Mouse (Mus musculus): ENCODE measurements at regions not wholly inside any gene's neighbourhood (a gene's known extent, or its start where the extent isn't known, plus 50 kb on each side); places are given as distances from the start of the nearest gene placed in this dataset.
"Not testable (repeated sequence)": the region's sequence is repeated elsewhere in the genome, so short reads cannot be mapped to it uniquely, and the experiment has no call there.

DNA sequence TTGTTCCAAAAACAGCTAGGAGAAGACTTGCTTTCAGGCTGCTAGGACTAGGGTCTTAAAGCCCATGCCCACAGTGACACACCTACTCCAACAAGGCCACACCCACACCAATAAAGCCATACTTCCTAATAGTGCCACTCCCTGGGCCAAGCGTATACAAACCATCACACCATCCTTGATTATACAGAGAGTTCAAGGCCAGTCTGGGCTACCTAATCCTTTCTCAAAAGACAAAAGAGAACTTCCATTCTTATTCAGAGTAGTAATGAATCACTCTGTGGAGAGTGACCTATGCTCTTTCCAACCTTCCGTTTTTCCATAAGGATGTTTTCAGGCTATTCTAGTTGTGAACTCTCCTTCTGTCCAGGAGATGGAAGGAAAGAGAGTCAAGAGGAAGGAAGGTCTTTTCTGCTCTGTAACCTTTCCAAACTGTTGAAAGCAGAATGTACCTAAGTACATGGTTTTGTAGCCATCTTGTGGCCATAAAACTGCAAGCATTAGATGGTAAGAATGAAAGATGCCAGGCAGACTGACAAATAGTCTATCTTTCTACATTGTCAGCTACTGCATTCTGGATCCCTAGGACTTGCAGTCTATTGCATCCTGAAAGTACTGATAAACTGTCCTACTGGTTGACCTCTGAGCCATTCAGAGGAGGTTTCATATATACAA lies 145.8 kb upstream of the Mon1b start:
- DNase-seq, result no peak

DNA sequence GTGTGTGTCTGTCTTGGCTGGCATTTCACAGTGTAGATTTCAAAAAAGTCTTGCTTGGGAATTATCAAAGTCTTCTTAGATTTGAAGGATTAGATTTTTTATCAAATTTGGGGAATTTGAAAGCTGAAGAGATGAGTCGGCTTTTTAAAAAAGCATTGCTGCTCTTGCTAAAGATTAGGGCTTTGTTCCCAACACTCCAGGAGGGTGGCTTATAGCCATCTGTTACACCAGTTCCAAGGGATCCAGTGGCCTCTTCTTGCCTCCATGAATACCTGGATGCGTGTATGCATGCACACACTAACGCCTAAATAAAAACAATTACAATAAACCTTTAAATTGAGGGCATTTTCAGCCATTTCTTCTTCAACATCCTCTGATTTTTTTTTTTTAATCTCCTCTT lies 144.5 kb upstream of the Mon1b start:
- DNase-seq, result no peak

- DNase-seq, result no peak
These were observed 138.5 kb upstream of the Mon1b start for GRCm38 (mm10) chr8:113496896-113497295.

- no peak for DNase-seq
These were observed 132.7 kb upstream of the Mon1b start for GRCm38 (mm10) chr8:113502671-113503070.

DNA sequence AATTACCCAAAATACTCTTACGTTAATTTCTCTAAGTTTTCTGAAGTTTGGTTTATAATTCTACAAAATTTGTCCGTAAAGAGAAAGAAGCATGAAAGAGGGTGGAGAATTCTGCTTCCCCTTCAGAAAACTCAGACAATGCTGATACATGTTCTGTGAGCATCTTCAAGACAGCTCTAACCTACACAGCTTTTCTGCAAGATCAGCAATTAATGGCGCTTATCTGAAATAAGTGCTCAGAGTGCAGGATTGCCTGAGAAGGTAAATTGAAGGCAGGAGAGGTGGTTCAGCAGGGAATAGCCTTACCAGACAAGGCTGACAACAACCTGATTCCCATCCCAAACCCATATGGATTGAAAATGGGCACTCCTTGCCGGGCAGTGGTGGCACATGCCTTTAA lies 122.5 kb upstream of the Mon1b start:
- DNase-seq, result no peak

DNA sequence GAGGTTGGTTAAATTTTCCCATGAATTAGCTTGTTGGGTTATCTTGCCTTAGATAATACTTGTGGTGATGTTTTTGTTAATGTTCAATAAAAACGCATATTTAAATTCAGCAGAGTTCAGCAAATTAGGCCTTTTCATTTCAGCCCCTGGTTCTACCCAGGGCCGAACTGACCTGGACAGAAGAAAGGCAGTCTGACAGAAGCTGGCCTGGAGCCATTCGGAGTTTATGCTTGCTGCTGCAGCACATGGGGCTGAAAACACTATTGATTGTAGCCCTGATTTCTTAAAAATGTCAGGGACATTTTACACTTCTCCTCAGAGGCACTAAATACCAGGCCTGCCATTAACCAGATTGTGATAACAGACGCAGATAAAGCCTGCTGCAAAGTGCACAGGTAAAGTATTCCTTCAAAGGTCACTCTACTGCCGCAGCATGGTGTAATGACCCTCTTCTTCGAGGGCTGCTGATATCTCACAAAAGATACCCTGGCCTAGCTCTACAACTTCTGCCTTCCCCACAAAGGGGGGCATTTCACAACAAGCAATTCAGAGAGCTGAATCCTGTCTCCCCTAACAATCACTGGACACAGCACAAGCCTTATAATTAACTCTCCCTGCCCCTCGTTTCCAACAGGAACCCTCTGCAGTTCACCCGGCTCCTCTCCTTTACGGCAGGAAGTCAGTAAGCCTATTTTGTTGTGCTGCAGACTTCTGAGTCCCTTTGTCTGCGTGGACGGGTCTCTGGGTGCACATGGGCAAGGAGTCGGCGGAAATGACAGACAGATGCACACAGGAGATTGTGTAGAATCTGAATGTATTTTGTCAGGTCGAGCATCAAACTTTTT lies 121.3 kb upstream of the Mon1b start:
- no peak for DNase-seq

- DNase-seq, result not testable (repeated sequence)
These were observed 120.5 kb upstream of the Mon1b start for GRCm38 (mm10) chr8:113514731-113515375.

GRCm38 (mm10) chr8:113516176-113516575 lies 119.2 kb upstream of the Mon1b start:
- no peak for DNase-seq

DNA sequence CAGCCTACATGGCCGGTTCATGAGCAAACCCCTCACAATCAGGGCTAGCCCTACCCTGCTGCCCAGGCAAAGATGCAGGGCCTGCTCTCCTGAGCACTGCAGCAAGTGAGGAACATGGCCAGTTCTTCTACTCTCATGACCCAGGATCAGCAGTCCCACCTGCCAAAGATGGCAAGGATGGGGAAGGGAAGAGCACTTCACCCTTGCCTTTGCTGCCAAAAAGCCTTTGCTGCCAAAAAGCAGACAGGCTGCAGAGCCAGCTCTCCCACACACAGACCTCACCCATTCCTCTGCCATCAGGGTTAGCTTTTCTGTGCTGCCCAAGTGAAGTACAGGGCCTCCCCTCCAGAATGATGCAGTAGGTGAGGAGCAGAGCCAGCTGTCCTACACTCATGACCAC lies 117.5 kb upstream of the Mon1b start:
- DNase-seq, result no peak

GRCm38 (mm10) chr8:113523561-113523960 lies 111.8 kb upstream of the Mon1b start:
- DNase-seq, result no peak

- DNase-seq, result no peak
These were observed 104.2 kb upstream of the Mon1b start for GRCm38 (mm10) chr8:113531116-113531665.

DNA sequence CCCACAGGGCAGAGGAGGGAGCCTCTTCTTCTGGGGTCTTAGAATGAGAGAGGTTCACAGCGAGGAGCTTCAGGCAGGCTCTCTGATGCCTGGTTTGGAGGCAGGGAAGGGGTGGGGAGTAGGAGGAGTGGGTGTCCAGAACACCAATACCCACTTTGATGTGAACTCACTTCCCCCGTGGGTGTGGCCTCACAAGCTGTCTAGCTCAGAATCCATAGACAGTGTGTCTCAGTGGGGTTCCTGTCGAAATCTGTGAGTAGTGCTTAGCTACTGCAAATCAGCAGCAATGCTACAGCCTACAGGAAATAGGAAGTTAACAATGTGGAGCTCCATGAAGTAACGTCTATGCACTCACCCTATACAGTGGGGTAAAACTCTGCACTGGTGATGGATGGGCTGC lies 102.5 kb upstream of the Mon1b start:
- DNase-seq, result no peak

DNA sequence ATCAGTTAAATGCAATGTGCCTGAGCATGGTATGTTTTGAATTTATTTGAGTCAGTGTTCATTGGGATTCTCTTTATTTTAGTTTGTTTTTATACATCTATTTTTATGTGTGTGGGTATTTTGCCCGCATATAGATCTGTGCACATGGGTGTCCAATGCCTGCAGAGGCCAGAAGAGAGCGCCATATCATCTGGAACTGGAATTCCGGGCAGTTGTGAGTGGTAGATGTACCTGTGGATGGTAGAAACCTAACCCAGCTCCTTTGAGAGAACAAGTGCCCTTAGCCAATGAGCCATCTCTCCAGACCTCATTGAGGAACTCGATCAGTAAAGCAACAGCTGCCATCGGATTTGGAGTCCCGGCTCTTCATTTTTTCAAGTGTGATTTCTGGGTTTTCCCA lies 94.0 kb upstream of the Mon1b start:
- no peak for DNase-seq

GRCm38 (mm10) chr8:113542082-113542481 lies 93.3 kb upstream of the Mon1b start:
- DNase-seq, result no peak

GRCm38 (mm10) chr8:113542713-113543112 lies 92.7 kb upstream of the Mon1b start:
- no peak for DNase-seq

- no peak for DNase-seq
These were observed 86.2 kb upstream of the Mon1b start for GRCm38 (mm10) chr8:113549200-113549599.

DNA sequence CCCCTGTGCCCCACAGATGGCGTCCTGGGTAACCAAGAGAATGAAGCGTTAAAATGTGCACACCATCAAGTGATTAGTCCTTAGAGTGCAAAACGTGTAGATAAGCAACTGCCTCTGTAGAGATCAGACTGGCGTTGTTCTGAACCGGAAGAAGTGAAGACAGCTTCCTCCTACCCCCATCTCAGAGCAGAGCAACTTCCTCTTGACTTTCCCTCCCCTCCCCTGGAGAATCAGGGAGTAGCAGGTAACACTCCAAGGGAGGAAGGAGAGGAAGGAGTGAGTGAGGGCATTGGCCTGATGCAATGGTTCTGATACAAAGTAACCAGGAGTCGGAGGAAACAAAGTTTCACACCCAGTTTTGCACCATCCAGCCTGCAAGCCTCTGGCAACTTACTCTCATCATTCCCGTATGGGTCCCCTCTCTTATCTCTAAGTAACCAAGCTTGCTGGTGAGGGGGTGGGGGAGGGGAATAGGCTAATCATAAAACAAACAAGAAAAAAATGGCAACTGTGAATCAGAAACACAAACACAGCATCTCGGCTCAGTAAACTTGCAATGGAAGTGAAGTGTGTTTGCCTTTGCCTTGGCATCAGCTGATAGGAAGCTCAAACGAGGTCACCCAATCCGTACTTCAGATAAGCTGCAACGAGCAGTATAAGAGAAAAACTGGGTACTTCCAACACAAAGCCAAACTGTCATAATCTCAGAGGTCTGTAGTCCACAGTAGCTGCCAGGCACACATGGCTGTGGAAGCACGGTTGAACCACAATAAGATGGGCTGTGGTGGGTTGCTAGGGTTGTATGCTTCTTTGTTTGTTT lies 83.7 kb upstream of the Mon1b start:
- no peak for DNase-seq

DNA sequence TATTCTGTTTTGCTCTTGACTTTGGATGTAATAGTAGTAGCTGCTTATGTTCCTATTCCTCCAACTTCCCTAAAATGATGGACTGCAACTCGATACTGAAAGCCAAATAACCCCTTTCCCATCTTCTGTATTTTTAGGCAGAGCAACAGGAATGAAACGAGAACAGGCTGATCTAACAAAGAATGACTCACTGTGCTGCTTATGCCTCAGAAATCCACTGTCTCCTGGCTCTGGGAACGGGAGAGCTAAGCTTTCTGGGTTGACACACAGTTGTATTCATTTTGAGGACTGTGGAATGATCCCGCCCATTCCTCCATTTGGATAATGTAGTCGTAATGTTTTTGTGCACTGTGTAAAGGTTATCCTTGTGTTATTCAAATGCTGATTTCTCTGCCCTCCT lies 82.6 kb upstream of the Mon1b start:
- no peak for DNase-seq

GRCm38 (mm10) chr8:113554700-113555455 lies 80.5 kb upstream of the Mon1b start:
- no peak for DNase-seq

DNA sequence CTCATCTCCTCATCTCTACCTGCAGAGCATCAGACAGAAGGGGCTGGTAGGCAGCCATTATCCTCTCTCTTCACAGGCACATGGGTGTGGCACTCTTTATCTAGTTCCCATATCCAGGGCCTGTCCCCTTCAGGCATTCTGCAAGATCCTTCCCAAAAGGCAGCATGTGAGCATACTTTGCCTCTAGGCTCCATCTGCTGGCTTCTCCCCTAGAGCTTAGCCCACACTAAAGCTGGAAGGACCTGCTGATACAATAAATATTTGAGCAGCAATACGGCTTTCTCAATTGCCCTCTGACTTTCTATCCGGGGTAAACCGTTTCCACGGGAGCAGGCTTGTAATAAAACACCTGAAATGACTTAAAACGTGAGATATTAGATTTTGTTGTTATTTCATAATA lies 78.4 kb upstream of the Mon1b start:
- DNase-seq, result no peak

- DNase-seq, result no peak
These were observed 54.3 kb upstream of the Mon1b start for GRCm38 (mm10) chr8:113581098-113581497.

DNA sequence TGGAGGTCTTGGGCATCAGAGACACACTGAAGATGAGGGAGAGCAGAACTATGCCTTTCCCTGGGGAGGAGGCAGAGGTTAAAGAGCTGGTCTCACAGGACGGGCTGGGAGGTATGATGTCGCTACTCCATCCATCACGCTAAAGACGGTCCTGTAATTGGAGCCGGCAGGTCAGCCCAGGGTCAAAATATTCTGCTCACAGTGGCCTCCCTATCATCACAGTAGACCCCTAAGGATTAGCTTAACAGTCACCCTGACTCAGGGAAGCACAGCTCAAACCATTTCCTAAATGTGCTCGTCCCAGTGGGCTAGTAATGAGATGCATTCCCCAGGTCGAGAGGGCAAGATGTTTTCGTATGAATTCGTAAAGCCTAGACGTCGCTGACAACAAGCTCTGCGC lies 53.7 kb upstream of the Mon1b start:
- no peak for DNase-seq

Data from right cerebral cortex, postnatal 25 days (tissue).